In genomic region chr8:125530187-125531087, GRCm38 (mm10) we compare ENCODE assay signal across 21 mouse cellular contexts. TPM values are rescaled to one million over a fixed set of nuclear protein-coding genes. Genes with fewer than 3 reads are reported as not detected.
A peak's percentile ranks its signal among the peaks of the same experiment; 100 is the strongest.
DNase-seq lines count a peak whose midpoint lies in the region; ATAC-seq and TF ChIP-seq lines count a peak whose summit lies in the region.
"Had no signal": no experiment of that assay in that cellular context is flagged by ENCODE, and none has a peak within 500 bp of the region (broad histone marks: within the 10 kb centered on the region; RNA-seq: fewer than 3 reads in every experiment).

No protein-coding gene starts in this region.

- no peaks in the 10 kb centered on the region for H3K27me3 ChIP-seq in heart, embryonic 10.5 days (ENCODE audit: insufficient read depth, poor library complexity, severe bottlenecking)
- no peaks in the 10 kb centered on the region for H3K27me3 ChIP-seq in lung, embryonic 16.5 days (ENCODE audit: control insufficient read depth, insufficient read depth, low read depth, low read length)
- H3K27me3 ChIP-seq: liver, embryonic 12.5 days had no signal

- TF ChIP-seq CTCF in brain, embryonic 14.5 days (IDR thresholded peaks at IDR 0.05; ENCODE audit: borderline replicate concordance, extremely low read depth, insufficient read depth, insufficient read length): no peak

- no peak overlapping the region for H3K4me3 ChIP-seq in heart, embryonic 10.5 days
- no peak overlapping the region for H3K4me3 ChIP-seq in lung, embryonic 16.5 days (ENCODE audit: low read length)
- H3K4me3 ChIP-seq: erythroblast, embryonic 14.5 days; liver, embryonic 12.5 days; megakaryocyte, embryonic 14.5 days had no signal

- no peak for TF ChIP-seq POLR2A in brain, embryonic 14.5 days (IDR thresholded peaks at IDR 0.05; ENCODE audit: borderline replicate concordance, extremely low read depth, insufficient read depth, insufficient read length, poor library complexity, severe bottlenecking)

- DNase-seq in heart, embryonic 10.5 days (ENCODE audit: low spot score): no peak
- DNase-seq in heart, postnatal 36 days: no peak
- no peak for DNase-seq in lung, postnatal 36 days
- DNase-seq in brain, embryonic 14.5 days (ENCODE audit: low read depth): peak; percentile 76
- peak; percentile 50 for DNase-seq in retina, embryonic 14.5 days (ENCODE audit: low spot score)
- DNase-seq in right cerebral cortex, postnatal 36 days (ENCODE audit: low spot score in 2 of 2): no peak
- no peak for DNase-seq in right cerebral cortex, postnatal 4 days
- DNase-seq: adrenal gland, adult 2 months; cerebellum, adult 2 months; gastrocnemius, postnatal 25 days; kidney, adult 11 months; kidney, postnatal 36 days; layer of hippocampus, adult 9-11 months; thymus, postnatal 14 days had no signal

- H3K36me3 ChIP-seq in heart, embryonic 10.5 days: no peaks in the 10 kb centered on the region; the same call in 1 of the 2 replicates
- H3K36me3 ChIP-seq in lung, embryonic 16.5 days (ENCODE audit: control insufficient read depth, insufficient read depth, low read length): no peaks in the 10 kb centered on the region
- H3K36me3 ChIP-seq: G1E; liver, embryonic 12.5 days had no signal

- WGBS in heart, embryonic 10.5 days: 49% methylated on average over 15 of the region's 15 CpGs
- WGBS in lung, embryonic 16.5 days: 40% methylated on average over 15 of the region's 15 CpGs

- peaks cover 100% of the 10 kb centered on the region for H3K4me1 ChIP-seq in heart, embryonic 10.5 days
- H3K4me1 ChIP-seq in lung, embryonic 16.5 days (replicated peaks; ENCODE audit: control insufficient read depth, insufficient read depth, low read length): peaks cover 53% of the 10 kb centered on the region

- H3K4me2 ChIP-seq in lung, embryonic 16.5 days (ENCODE audit: low read depth, low read length): no peak overlapping the region
- H3K4me2 ChIP-seq: liver, embryonic 12.5 days had no signal

- intact Hi-C loops in heart, postnatal 36 days (cut with DNase I): loop anchor here (2.0 kb wide), 1 partner anchor 38 kb away; the partner anchor contains the start of gene Sipa1l2

- no peak for ATAC-seq in lung, embryonic 16.5 days (ENCODE audit: low read depth)
- ATAC-seq: hindbrain, embryonic 16.5 days; liver, embryonic 12.5 days; lung, postnatal 0 days had no signal

- H3K9me3 ChIP-seq in heart, embryonic 10.5 days: no peaks in the 10 kb centered on the region
- H3K9me3 ChIP-seq in lung, embryonic 16.5 days (ENCODE audit: control insufficient read depth, low read length): no peaks in the 10 kb centered on the region
- H3K9me3 ChIP-seq: liver, embryonic 12.5 days; megakaryocyte, embryonic 14.5 days had no signal

- H3K27ac ChIP-seq in heart, embryonic 10.5 days: peak overlapping the region; percentile 29; the same call in 1 of the 2 replicates
- peak overlapping the region; percentile 67; the same call in 1 of the 2 replicates for H3K27ac ChIP-seq in lung, embryonic 16.5 days (ENCODE audit: low read length)
- H3K27ac ChIP-seq: liver, embryonic 12.5 days had no signal

- no peak overlapping the region for H3K9ac ChIP-seq in lung, embryonic 16.5 days (ENCODE audit: low read length)
- H3K9ac ChIP-seq: liver, embryonic 12.5 days had no signal

RNA-seq across cellular contexts. Expression of gene Sipa1l2, which starts 39.2 kb away (rescaled TPM):
- 24.9 and 32.6 TPM in 2 replicates for polyA plus RNA-seq in heart, embryonic 10.5 days (2016; fragmentation: Nextera tagmentation; extraction: Ambion mirVana)
- 10 to 100 TPM; 36.4 to 40.7 TPM for total RNA-seq in heart, postnatal 36 days (2021)
- polyA plus RNA-seq in lung, embryonic 16.5 days (2015; fragmentation: Nextera tagmentation; extraction: Ambion mirVana): 13.3 and 14.2 TPM in 2 replicates
- polyA plus RNA-seq in brain, embryonic 14.5 days (2012; rRNA removed): 45.4 and 52.0 TPM in 2 replicates
- polyA plus RNA-seq: G1E had no signal

Comparison
In these comparisons a context has a peak if more than half of its experiments do, and no peak if none do; other contexts are left out.
1. DNase-seq: peak in brain, embryonic 14.5 days (single experiment) and retina, embryonic 14.5 days (single experiment); none in heart, embryonic 10.5 days (single experiment), heart, postnatal 36 days (0 of 2), lung, postnatal 36 days (single experiment), right cerebral cortex, postnatal 36 days (0 of 2) and right cerebral cortex, postnatal 4 days (single experiment).